Mouse (Mus musculus) hindbrain, embryonic 13.5 days (tissue): ENCODE results near the gene N4bp3. TPM values are rescaled to one million over a fixed set of nuclear protein-coding genes. Genes with fewer than 3 reads are reported as not detected.
A peak's percentile ranks its signal among the peaks of the same experiment; 100 is the strongest.

Experiments
- ATAC-seq: fragments of 200-750 bp; cut with Nextera tagmentation; 2 replicates; pipeline ENCODE4 v1.8.0; 2017; ENCODE audit warnings: moderate TSS enrichment; ENCODE audit not compliant: low FRiP score
- H3K27ac ChIP-seq: fragments of 300-500 bp; sonication (generic); 2 replicates; pipeline ENCODE4 v1.5.1; 2015; ENCODE audit warnings: inconsistent platforms, mild to moderate bottlenecking, moderate library complexity
- H3K27me3 ChIP-seq: fragments of 300-500 bp; sonication (generic); 2 replicates; pipeline ENCODE4 v1.6.1; 2015; ENCODE audit warnings: mild to moderate bottlenecking, inconsistent platforms
- H3K36me3 ChIP-seq: fragments of 300-500 bp; sonication (generic); 2 replicates; pipeline ENCODE4 v1.6.1; 2015; ENCODE audit warnings: mild to moderate bottlenecking, inconsistent platforms
- H3K4me1 ChIP-seq: fragments of 300-500 bp; sonication (generic); replicated peaks from 2 replicates; pipeline ENCODE4 v1.6.1; 2015; ENCODE audit warnings: inconsistent platforms
- H3K4me2 ChIP-seq: fragments of 300-500 bp; sonication (generic); 2 replicates; pipeline ENCODE4 v1.6.1; 2015; ENCODE audit warnings: inconsistent platforms, mild to moderate bottlenecking, moderate library complexity
- H3K4me3 ChIP-seq: fragments of 300-500 bp; sonication (generic); 2 replicates; pipeline ENCODE4 v1.5.1; 2015; ENCODE audit warnings: mild to moderate bottlenecking, inconsistent platforms
- H3K9ac ChIP-seq: fragments of 300-500 bp; sonication (generic); 2 replicates; pipeline ENCODE4 v1.6.1; 2015; ENCODE audit warnings: mild to moderate bottlenecking, inconsistent platforms
- H3K9me3 ChIP-seq: fragments of 300-500 bp; sonication (generic); 2 replicates; pipeline ENCODE4 v1.6.1; 2016; ENCODE audit warnings: inconsistent platforms
- WGBS: fragments of 180-500 bp; shearing (Covaris S2); methylation state at CpG from one replicate; pipeline ENCODE4 v1.1.7; 2015; 5-methylcytosine and 5-hydroxymethylcytosine counted together
- polyA plus RNA-seq: library from polyadenylated mRNA; unstranded; fragments of >200 nt; fragmentation: Nextera tagmentation; extraction: Ambion mirVana; gene quantifications from 2 replicates; pipeline ENCODE4 v1.2.1, GENCODE M21; 2015

The N4bp3 gene
- polyA plus RNA-seq, 1 experiment from 2014 or later, result 14.1 TPM

- no peak for ATAC-seq
- Histone ChIP-seq H3K9ac (peak overlapping the region; percentile 81), H3K4me1 (peaks cover 47% of the 10 kb centered on the region), H3K4me2 (peak overlapping the region; percentile 91), H3K36me3 (peaks cover 4% of the 10 kb centered on the region; the same call in 1 of the 2 replicates), H3K27ac (peak overlapping the region; percentile 55), H3K9me3 (no peaks in the 10 kb centered on the region), H3K27me3 (peaks cover 28% of the 10 kb centered on the region), H3K4me3 (peak overlapping the region; percentile 67)
- 23% methylated on average over 11 of the region's 11 CpGs for WGBS
Measured at GRCm38 (mm10) chr11:51649111-51649888, 1.3 kb downstream of the N4bp3 start.

GRCm38 (mm10) chr11:51648566-51648965, 2.1 kb downstream of the N4bp3 start:
- Histone ChIP-seq H3K27ac (peak overlapping the region; percentile 55), H3K4me1 (peaks cover 54% of the 10 kb centered on the region), H3K36me3 (peaks cover 7% of the 10 kb centered on the region), H3K9me3 (no peaks in the 10 kb centered on the region), H3K4me3 (0 out of 2 replicates have a peak overlapping the region, but pooled peaks have one; percentile 67), H3K4me2 (peak overlapping the region; percentile 91), H3K27me3 (peaks cover 25% of the 10 kb centered on the region), H3K9ac (peak overlapping the region; percentile 81; the same call in 1 of the 2 replicates)
- 3% methylated on average over 3 of the region's 3 CpGs for WGBS
- ATAC-seq, result peak; percentile 30; the same call in 1 of the 2 replicates

GRCm38 (mm10) chr11:51646751-51647667, 3.6 kb downstream of the N4bp3 start:
- peaks cover 9% of the 10 kb centered on the region for H3K36me3 ChIP-seq
- no peaks in the 10 kb centered on the region for H3K9me3 ChIP-seq
- H3K27me3 ChIP-seq, result peaks cover 21% of the 10 kb centered on the region
- H3K4me2 ChIP-seq, result no peak overlapping the region
- 80% methylated on average over 15 of the region's 15 CpGs for WGBS
- no peak overlapping the region for H3K4me3 ChIP-seq
- H3K9ac ChIP-seq, result no peak overlapping the region
- ATAC-seq, result no peak
- peaks cover 56% of the 10 kb centered on the region for H3K4me1 ChIP-seq
- H3K27ac ChIP-seq, result peak overlapping the region; percentile 23

- no peaks in the 10 kb centered on the region for H3K9me3 ChIP-seq
- no peak overlapping the region for H3K4me3 ChIP-seq
- H3K36me3 ChIP-seq, result peaks cover 9% of the 10 kb centered on the region
- no peak overlapping the region for H3K4me2 ChIP-seq
- peaks cover 56% of the 10 kb centered on the region for H3K4me1 ChIP-seq
- no peak overlapping the region for H3K9ac ChIP-seq
- H3K27ac ChIP-seq, result no peak overlapping the region
- no peak for ATAC-seq
- H3K27me3 ChIP-seq, result peaks cover 21% of the 10 kb centered on the region
- WGBS, result 83% methylated on average over 7 of the region's 7 CpGs
Measured at GRCm38 (mm10) chr11:51646245-51646644, 4.4 kb downstream of the N4bp3 start.

GRCm38 (mm10) chr11:51645293-51645692, 5.3 kb downstream of the N4bp3 start:
- H3K36me3 ChIP-seq, result peaks cover 9% of the 10 kb centered on the region
- peaks cover 47% of the 10 kb centered on the region for H3K4me1 ChIP-seq
- no peaks in the 10 kb centered on the region for H3K9me3 ChIP-seq
- H3K4me2 ChIP-seq, result no peak overlapping the region
- ATAC-seq, result no peak
- H3K4me3 ChIP-seq, result no peak overlapping the region
- H3K9ac ChIP-seq, result no peak overlapping the region
- H3K27me3 ChIP-seq, result peaks cover 15% of the 10 kb centered on the region
- 85% methylated on average over 13 of the region's 13 CpGs for WGBS
- H3K27ac ChIP-seq, result no peak overlapping the region

- 0 out of 2 replicates have a peak overlapping the region, but pooled peaks have one; percentile 8 for H3K9ac ChIP-seq
- H3K4me1 ChIP-seq, result peaks cover 36% of the 10 kb centered on the region
- H3K9me3 ChIP-seq, result no peaks in the 10 kb centered on the region
- peaks cover 5% of the 10 kb centered on the region for H3K27me3 ChIP-seq
- no peak overlapping the region for H3K4me3 ChIP-seq
- H3K27ac ChIP-seq, result 0 out of 2 replicates have a peak overlapping the region, but pooled peaks have one; percentile 48
- no peak overlapping the region for H3K4me2 ChIP-seq
- no peak for ATAC-seq
- peaks cover 9% of the 10 kb centered on the region for H3K36me3 ChIP-seq
- 79% methylated on average over 16 of the region's 16 CpGs for WGBS
Measured at GRCm38 (mm10) chr11:51644217-51644616, 6.4 kb downstream of the N4bp3 start.

GRCm38 (mm10) chr11:51643761-51644160, 6.9 kb downstream of the N4bp3 start:
- no peak overlapping the region for H3K4me2 ChIP-seq
- peaks cover 32% of the 10 kb centered on the region for H3K4me1 ChIP-seq
- no peaks in the 10 kb centered on the region for H3K9me3 ChIP-seq
- H3K27me3 ChIP-seq, result 0 out of 2 replicates have a peak, but pooled peaks cover under 1% of the 10 kb centered on the region
- ATAC-seq, result no peak
- 0 out of 2 replicates have a peak overlapping the region, but pooled peaks have one; percentile 8 for H3K9ac ChIP-seq
- WGBS, result 47% methylated on average over 15 of the region's 15 CpGs
- no peak overlapping the region for H3K4me3 ChIP-seq
- peaks cover 9% of the 10 kb centered on the region for H3K36me3 ChIP-seq
- peak overlapping the region; percentile 48; the same call in 1 of the 2 replicates for H3K27ac ChIP-seq

- H3K36me3 ChIP-seq, result peaks cover 9% of the 10 kb centered on the region
- peaks cover 3% of the 10 kb centered on the region; the same call in 1 of the 2 replicates for H3K27me3 ChIP-seq
- ATAC-seq, result no peak
- peaks cover 26% of the 10 kb centered on the region for H3K4me1 ChIP-seq
- H3K9ac ChIP-seq, result no peak overlapping the region
- no peaks in the 10 kb centered on the region for H3K9me3 ChIP-seq
- peak overlapping the region; percentile 48; the same call in 1 of the 2 replicates for H3K27ac ChIP-seq
- H3K4me3 ChIP-seq, result no peak overlapping the region
- 77% methylated on average over 9 of the region's 9 CpGs for WGBS
- no peak overlapping the region for H3K4me2 ChIP-seq
Measured at GRCm38 (mm10) chr11:51643202-51643601, 7.4 kb downstream of the N4bp3 start.

GRCm38 (mm10) chr11:51640748-51641147, 9.9 kb downstream of the N4bp3 start:
- 91% methylated on average over 7 of the region's 7 CpGs for WGBS
- Histone ChIP-seq H3K36me3 (peaks cover 9% of the 10 kb centered on the region), H3K4me3 (no peak overlapping the region), H3K9ac (no peak overlapping the region), H3K4me2 (no peak overlapping the region), H3K9me3 (no peaks in the 10 kb centered on the region), H3K4me1 (peaks cover 26% of the 10 kb centered on the region), H3K27me3 (peaks cover 7% of the 10 kb centered on the region), H3K27ac (no peak overlapping the region)
- no peak for ATAC-seq

- no peak overlapping the region for H3K27ac ChIP-seq
- no peaks in the 10 kb centered on the region for H3K9me3 ChIP-seq
- no peak for ATAC-seq
- WGBS, result 74% methylated on average over 5 of the region's 5 CpGs
- no peak overlapping the region for H3K9ac ChIP-seq
- peaks cover 7% of the 10 kb centered on the region for H3K27me3 ChIP-seq
- no peak overlapping the region for H3K4me2 ChIP-seq
- H3K36me3 ChIP-seq, result peaks cover 1% of the 10 kb centered on the region; the same call in 1 of the 2 replicates
- H3K4me3 ChIP-seq, result no peak overlapping the region
- peaks cover 31% of the 10 kb centered on the region for H3K4me1 ChIP-seq
Measured at GRCm38 (mm10) chr11:51638497-51638896, 12.1 kb downstream of the N4bp3 start.

GRCm38 (mm10) chr11:51637971-51638414, 12.6 kb downstream of the N4bp3 start:
- no peak overlapping the region for H3K4me3 ChIP-seq
- no peak overlapping the region for H3K27ac ChIP-seq
- H3K36me3 ChIP-seq, result no peaks in the 10 kb centered on the region
- H3K4me2 ChIP-seq, result 0 out of 2 replicates have a peak overlapping the region, but pooled peaks have one; percentile 26
- H3K9ac ChIP-seq, result no peak overlapping the region
- ATAC-seq, result no peak
- no peaks in the 10 kb centered on the region for H3K9me3 ChIP-seq
- peaks cover 7% of the 10 kb centered on the region for H3K27me3 ChIP-seq
- 6% methylated on average over 17 of the region's 17 CpGs for WGBS
- peaks cover 30% of the 10 kb centered on the region for H3K4me1 ChIP-seq

GRCm38 (mm10) chr11:51636323-51636684, 14.3 kb downstream of the N4bp3 start:
- WGBS, result 4% methylated on average over 6 of the region's 6 CpGs
- Histone ChIP-seq H3K4me3 (peak overlapping the region; percentile 77), H3K4me2 (peak overlapping the region; percentile 74), H3K27me3 (peaks cover 7% of the 10 kb centered on the region), H3K9ac (peak overlapping the region; percentile 86), H3K9me3 (no peaks in the 10 kb centered on the region), H3K4me1 (peaks cover 39% of the 10 kb centered on the region), H3K36me3 (no peaks in the 10 kb centered on the region), H3K27ac (peak overlapping the region; percentile 86)
- peak; percentile 37 for ATAC-seq
